Mouse (Mus musculus): ENCODE measurements around the gene Lrcol1. TPM values are rescaled to one million over a fixed set of nuclear protein-coding genes. Genes with fewer than 3 reads are reported as not detected.
A peak's percentile ranks its signal among the peaks of the same experiment; 100 is the strongest.

Lrcol1 gene
- polyA plus RNA-seq, 1 experiment from 2014 or later: not detected

DNA sequence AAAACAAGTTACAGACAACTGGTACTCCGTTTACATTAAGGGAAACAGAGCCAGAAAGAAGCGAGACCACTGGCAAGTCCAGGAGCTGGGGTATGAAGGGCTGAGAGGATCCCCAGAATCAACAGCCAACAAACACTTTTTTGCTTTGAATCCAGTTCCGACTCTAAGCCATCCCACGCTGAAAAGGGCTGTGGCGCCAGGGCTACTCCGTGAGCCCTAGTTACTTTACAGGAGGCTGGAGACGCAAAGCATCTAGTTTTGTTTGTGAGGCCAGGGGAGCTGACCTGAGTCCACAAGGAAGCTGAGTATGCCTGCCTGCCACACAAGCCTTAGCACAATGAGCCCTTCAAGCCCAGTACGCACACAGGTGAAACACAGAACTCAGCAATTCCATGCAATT, 42.8 kb downstream of the Lrcol1 start:
- H3K9me3 ChIP-seq (replicated peaks): no peaks in the 10 kb centered on the region
- H3K4me2 ChIP-seq: peak overlapping the region; percentile 73
- H3K27ac ChIP-seq: no peak overlapping the region
- H3K4me1 ChIP-seq: peaks cover 32% of the 10 kb centered on the region
- 0 out of 2 replicates have a peak overlapping the region, but pooled peaks have one; percentile 38 for H3K9ac ChIP-seq
- ATAC-seq (replicated peaks; ENCODE audit: low FRiP score): no peak
- no peaks in the 10 kb centered on the region for H3K27me3 ChIP-seq
- H3K36me3 ChIP-seq: no peaks in the 10 kb centered on the region
- WGBS: 9% methylated on average over 8 of the region's 8 CpGs
- peak overlapping the region; percentile 57 for H3K4me3 ChIP-seq (replicated peaks)

- ATAC-seq (replicated peaks; ENCODE audit: low FRiP score): peak; percentile 29; the same call in 1 of the 2 replicates
Measured at GRCm38 (mm10) chr5:110390631-110391030, 46.1 kb downstream of the Lrcol1 start.

GRCm38 (mm10) chr5:110392727-110393126, 48.2 kb downstream of the Lrcol1 start:
- no peak overlapping the region for H3K9ac ChIP-seq

More at GRCm38 (mm10) chr5:110390631-110391030, 46.1 kb downstream of the Lrcol1 start:
- Histone ChIP-seq H3K4me2 (no peak overlapping the region), H3K9me3 (replicated peaks) (no peaks in the 10 kb centered on the region), H3K4me1 (peaks cover 21% of the 10 kb centered on the region), H3K4me3 (replicated peaks) (no peak overlapping the region), H3K27ac (peak overlapping the region; percentile 64), H3K9ac (no peak overlapping the region), H3K27me3 (no peaks in the 10 kb centered on the region), H3K36me3 (no peaks in the 10 kb centered on the region)
- 78% methylated on average over 4 of the region's 4 CpGs for whole genome bisulfite sequencing

GRCm38 (mm10) chr5:110395006-110395661, 50.6 kb downstream of the Lrcol1 start:
- H3K9ac ChIP-seq: no peak overlapping the region
- H3K36me3 ChIP-seq: no peaks in the 10 kb centered on the region
- H3K4me2 ChIP-seq: no peak overlapping the region
- no peak for ATAC-seq (replicated peaks; ENCODE audit: low FRiP score)
- H3K27me3 ChIP-seq: no peaks in the 10 kb centered on the region
- H3K27ac ChIP-seq: no peak overlapping the region
- H3K4me1 ChIP-seq: no peaks in the 10 kb centered on the region
- no peak overlapping the region for H3K4me3 ChIP-seq (replicated peaks)
- 77% methylated on average over 5 of the region's 5 CpGs for WGBS
- no peaks in the 10 kb centered on the region for H3K9me3 ChIP-seq (replicated peaks)

More at GRCm38 (mm10) chr5:110392727-110393126, 48.2 kb downstream of the Lrcol1 start:
- Histone ChIP-seq H3K36me3 (no peaks in the 10 kb centered on the region), H3K4me3 (replicated peaks) (no peak overlapping the region), H3K4me1 (peaks cover under 1% of the 10 kb centered on the region), H3K9me3 (replicated peaks) (no peaks in the 10 kb centered on the region), H3K27me3 (no peaks in the 10 kb centered on the region), H3K4me2 (no peak overlapping the region), H3K27ac (no peak overlapping the region)
- ATAC-seq (replicated peaks; ENCODE audit: low FRiP score): no peak
- WGBS: 53% methylated on average over 5 of the region's 5 CpGs

GRCm38 (mm10) chr5:110401101-110401500, 56.6 kb downstream of the Lrcol1 start:
- no peak overlapping the region for H3K4me2 ChIP-seq
- no peak overlapping the region for H3K9ac ChIP-seq
- no peaks in the 10 kb centered on the region for H3K36me3 ChIP-seq
- no peaks in the 10 kb centered on the region for H3K9me3 ChIP-seq (replicated peaks)
- WGBS: 92% methylated on average over 8 of the region's 8 CpGs
- no peaks in the 10 kb centered on the region for H3K27me3 ChIP-seq
- no peak overlapping the region for H3K4me3 ChIP-seq (replicated peaks)
- no peak overlapping the region for H3K27ac ChIP-seq
- ATAC-seq (replicated peaks; ENCODE audit: low FRiP score): no peak
- no peaks in the 10 kb centered on the region for H3K4me1 ChIP-seq

DNA sequence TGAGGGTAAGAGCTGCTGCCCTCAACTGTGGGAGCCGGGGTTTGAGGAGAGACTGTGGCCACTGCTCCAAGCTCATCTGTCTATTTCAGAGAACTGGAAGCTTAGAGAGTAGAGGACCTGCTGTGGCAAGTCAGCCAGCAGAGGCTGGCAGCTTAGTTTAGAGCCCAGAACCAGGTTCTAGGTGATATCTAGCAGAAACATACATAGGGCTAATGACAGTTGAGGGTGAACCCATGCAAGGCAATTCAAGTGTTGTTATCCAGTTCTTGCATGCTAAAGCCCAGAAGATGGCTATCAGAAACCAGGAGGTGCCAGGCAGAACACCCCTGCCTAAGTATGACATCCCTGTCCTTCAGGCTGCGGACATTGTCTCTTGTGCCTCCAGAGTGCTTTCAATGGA, 58.0 kb downstream of the Lrcol1 start:
- no peak overlapping the region for H3K4me3 ChIP-seq (replicated peaks)
- no peak overlapping the region for H3K4me2 ChIP-seq
- H3K27ac ChIP-seq: no peak overlapping the region
- H3K9me3 ChIP-seq (replicated peaks): no peaks in the 10 kb centered on the region
- H3K4me1 ChIP-seq: no peaks in the 10 kb centered on the region
- no peak for ATAC-seq (replicated peaks; ENCODE audit: low FRiP score)
- H3K9ac ChIP-seq: no peak overlapping the region
- 96% methylated on average over 2 of the region's 2 CpGs for WGBS
- no peaks in the 10 kb centered on the region for H3K36me3 ChIP-seq
- no peaks in the 10 kb centered on the region for H3K27me3 ChIP-seq

GRCm38 (mm10) chr5:110403931-110404330, 59.4 kb downstream of the Lrcol1 start:
- whole genome bisulfite sequencing: 67% methylated on average over 3 of the region's 3 CpGs
- Histone ChIP-seq H3K27ac (no peak overlapping the region), H3K36me3 (0 out of 2 replicates have a peak, but pooled peaks cover 7% of the 10 kb centered on the region), H3K4me3 (replicated peaks) (no peak overlapping the region), H3K27me3 (no peaks in the 10 kb centered on the region), H3K4me1 (no peaks in the 10 kb centered on the region), H3K4me2 (no peak overlapping the region), H3K9ac (no peak overlapping the region), H3K9me3 (replicated peaks) (no peaks in the 10 kb centered on the region)
- no peak for ATAC-seq (replicated peaks; ENCODE audit: low FRiP score)

Other genes starting within 250 kb of the Lrcol1 start
- gene Plcxd1, start 244.8 kb upstream of the Lrcol1 start, polyA plus RNA-seq (2015; fragmentation: Nextera tagmentation; extraction: Ambion mirVana): 1.4 and 1.6 TPM in 2 replicates
- 32.3 and 34.9 TPM in 2 replicates for gene Gtpbp6, start 236.5 kb upstream of the Lrcol1 start, polyA plus RNA-seq (2015; fragmentation: Nextera tagmentation; extraction: Ambion mirVana)
- gene Zfp605, start 234.6 kb upstream of the Lrcol1 start, polyA plus RNA-seq (2015; fragmentation: Nextera tagmentation; extraction: Ambion mirVana): 3.8 and 5.7 TPM in 2 replicates
- gene Chfr, start 208.9 kb upstream of the Lrcol1 start, polyA plus RNA-seq (2015; fragmentation: Nextera tagmentation; extraction: Ambion mirVana): 35.3 and 38.1 TPM in 2 replicates
- 19.0 and 19.4 TPM in 2 replicates for gene Golga3, start 168.0 kb upstream of the Lrcol1 start, polyA plus RNA-seq (2015; fragmentation: Nextera tagmentation; extraction: Ambion mirVana)
- gene Ankle2, start 113.7 kb upstream of the Lrcol1 start, polyA plus RNA-seq (2015; fragmentation: Nextera tagmentation; extraction: Ambion mirVana): 29.7 and 32.2 TPM in 2 replicates
- gene Pgam5, start 74.8 kb upstream of the Lrcol1 start, polyA plus RNA-seq (2015; fragmentation: Nextera tagmentation; extraction: Ambion mirVana): 67.6 and 68.1 TPM in 2 replicates
- gene Pxmp2, start 58.5 kb upstream of the Lrcol1 start, polyA plus RNA-seq (2015; fragmentation: Nextera tagmentation; extraction: Ambion mirVana): 17.7 and 20.4 TPM in 2 replicates
- 32.9 and 33.1 TPM in 2 replicates for gene Pole, start 58.4 kb upstream of the Lrcol1 start, polyA plus RNA-seq (2015; fragmentation: Nextera tagmentation; extraction: Ambion mirVana)
- gene P2rx2, start 1.5 kb upstream of the Lrcol1 start, polyA plus RNA-seq (2015; fragmentation: Nextera tagmentation; extraction: Ambion mirVana): 0.68 and 0.87 TPM in 2 replicates
- 12.1 and 13.2 TPM in 2 replicates for gene Fbrsl1, start 103.8 kb downstream of the Lrcol1 start, polyA plus RNA-seq (2015; fragmentation: Nextera tagmentation; extraction: Ambion mirVana)
- 0.40 and 0.51 TPM in 2 replicates for gene Galnt9, start 199.6 kb downstream of the Lrcol1 start, polyA plus RNA-seq (2015; fragmentation: Nextera tagmentation; extraction: Ambion mirVana)

All from kidney, embryonic 15.5 days (tissue).